Mouse (Mus musculus): ENCODE results near the gene Pyy. TPM values are rescaled to one million over a fixed set of nuclear protein-coding genes. Genes with fewer than 3 reads are reported as not detected.

Gene Pyy
- total and polyA plus RNA-seq, 3 experiments: not detected

GRCm38 (mm10) chr11:102073722-102074121 lies 33.9 kb downstream of the Pyy start:
- no peaks in the 10 kb centered on the region for H3K27me3 ChIP-seq (ENCODE audit: insufficient read depth, low read length)
- ATAC-seq (ENCODE audit: extremely low read depth, insufficient number of reproducible peaks, low FRiP score, poor library complexity, severe bottlenecking): no peak
- TF ChIP-seq POLR2AphosphoS5 (IDR thresholded peaks at IDR 0.05; ENCODE audit: insufficient replicate concordance, low read depth, low read length) (no peak), CTCF (IDR thresholded peaks at IDR 0.05; ENCODE audit: low read depth, low read length) (no peak), TAL1 (conservative IDR thresholded peaks at IDR 0.05; ENCODE audit: low read depth, low read length) (no peak), GATA2 (IDR thresholded peaks at IDR 0.05; ENCODE audit: borderline replicate concordance, low read depth, low read length) (no peak), GATA1 (IDR thresholded peaks at IDR 0.05; ENCODE audit: borderline replicate concordance, low read length) (no peak)
- H3K4me3 ChIP-seq (ENCODE audit: low read depth, low read length): peak overlapping the region; percentile 8; the same call in 1 of the 2 replicates
- peaks cover 26% of the 10 kb centered on the region for H3K4me1 ChIP-seq (ENCODE audit: insufficient read depth, low read depth, low read length)
- peaks cover 73% of the 10 kb centered on the region for H3K36me3 ChIP-seq (replicated peaks)
- H3K9me3 ChIP-seq (replicated peaks): no peaks in the 10 kb centered on the region
- no peak for DNase-seq (ENCODE audit: low spot score)

GRCm38 (mm10) chr11:102072729-102073128 lies 34.9 kb downstream of the Pyy start:
- ATAC-seq (ENCODE audit: extremely low read depth, insufficient number of reproducible peaks, low FRiP score, poor library complexity, severe bottlenecking): no peak
- no peak for DNase-seq (ENCODE audit: low spot score)
- Histone ChIP-seq H3K27me3 (ENCODE audit: insufficient read depth, low read length) (no peaks in the 10 kb centered on the region), H3K36me3 (replicated peaks) (peaks cover 65% of the 10 kb centered on the region), H3K9me3 (replicated peaks) (no peaks in the 10 kb centered on the region), H3K4me1 (ENCODE audit: insufficient read depth, low read depth, low read length) (peaks cover 26% of the 10 kb centered on the region), H3K4me3 (ENCODE audit: low read depth, low read length) (no peak overlapping the region)
- TF ChIP-seq TAL1 (conservative IDR thresholded peaks at IDR 0.05; ENCODE audit: low read depth, low read length): no peak
- no peak for TF ChIP-seq CTCF (IDR thresholded peaks at IDR 0.05; ENCODE audit: low read depth, low read length)
- no peak for TF ChIP-seq POLR2AphosphoS5 (IDR thresholded peaks at IDR 0.05; ENCODE audit: insufficient replicate concordance, low read depth, low read length)
- no peak for TF ChIP-seq GATA1 (IDR thresholded peaks at IDR 0.05; ENCODE audit: borderline replicate concordance, low read length)
- TF ChIP-seq GATA2 (IDR thresholded peaks at IDR 0.05; ENCODE audit: borderline replicate concordance, low read depth, low read length): no peak

GRCm38 (mm10) chr11:102070426-102070825 lies 37.2 kb downstream of the Pyy start:
- no peak overlapping the region for H3K4me3 ChIP-seq (ENCODE audit: low read depth, low read length)
- peaks cover 65% of the 10 kb centered on the region for H3K36me3 ChIP-seq (replicated peaks)
- no peaks in the 10 kb centered on the region for H3K27me3 ChIP-seq (ENCODE audit: insufficient read depth, low read length)
- H3K4me1 ChIP-seq (ENCODE audit: insufficient read depth, low read depth, low read length): peaks cover 26% of the 10 kb centered on the region
- TF ChIP-seq TAL1 (conservative IDR thresholded peaks at IDR 0.05; ENCODE audit: low read depth, low read length) (no peak), GATA2 (IDR thresholded peaks at IDR 0.05; ENCODE audit: borderline replicate concordance, low read depth, low read length) (no peak), CTCF (IDR thresholded peaks at IDR 0.05; ENCODE audit: low read depth, low read length) (no peak), GATA1 (IDR thresholded peaks at IDR 0.05; ENCODE audit: borderline replicate concordance, low read length) (no peak), POLR2AphosphoS5 (IDR thresholded peaks at IDR 0.05; ENCODE audit: insufficient replicate concordance, low read depth, low read length) (no peak)
- DNase-seq (ENCODE audit: low spot score) (no peak), ATAC-seq (ENCODE audit: extremely low read depth, insufficient number of reproducible peaks, low FRiP score, poor library complexity, severe bottlenecking) (no peak)
- H3K9me3 ChIP-seq (replicated peaks): no peaks in the 10 kb centered on the region

GRCm38 (mm10) chr11:102069633-102070032 lies 38.0 kb downstream of the Pyy start:
- Histone ChIP-seq H3K9me3 (replicated peaks) (no peaks in the 10 kb centered on the region), H3K4me1 (ENCODE audit: insufficient read depth, low read depth, low read length) (peaks cover 20% of the 10 kb centered on the region), H3K4me3 (ENCODE audit: low read depth, low read length) (no peak overlapping the region), H3K36me3 (replicated peaks) (peaks cover 59% of the 10 kb centered on the region), H3K27me3 (ENCODE audit: insufficient read depth, low read length) (no peaks in the 10 kb centered on the region)
- DNase-seq (ENCODE audit: low spot score) (no peak), ATAC-seq (ENCODE audit: extremely low read depth, insufficient number of reproducible peaks, low FRiP score, poor library complexity, severe bottlenecking) (no peak)
- TF ChIP-seq GATA2 (IDR thresholded peaks at IDR 0.05; ENCODE audit: borderline replicate concordance, low read depth, low read length) (no peak), POLR2AphosphoS5 (IDR thresholded peaks at IDR 0.05; ENCODE audit: insufficient replicate concordance, low read depth, low read length) (no peak), CTCF (IDR thresholded peaks at IDR 0.05; ENCODE audit: low read depth, low read length) (no peak), TAL1 (conservative IDR thresholded peaks at IDR 0.05; ENCODE audit: low read depth, low read length) (no peak), GATA1 (IDR thresholded peaks at IDR 0.05; ENCODE audit: borderline replicate concordance, low read length) (no peak)

GRCm38 (mm10) chr11:102068969-102069368 lies 38.7 kb downstream of the Pyy start:
- ATAC-seq (ENCODE audit: extremely low read depth, insufficient number of reproducible peaks, low FRiP score, poor library complexity, severe bottlenecking): no peak
- H3K27me3 ChIP-seq (ENCODE audit: insufficient read depth, low read length): no peaks in the 10 kb centered on the region

GRCm38 (mm10) chr11:102063076-102063475 lies 44.6 kb downstream of the Pyy start:
- ATAC-seq (ENCODE audit: extremely low read depth, insufficient number of reproducible peaks, low FRiP score, poor library complexity, severe bottlenecking) (no peak), DNase-seq (ENCODE audit: low spot score) (no peak)
- Histone ChIP-seq H3K27me3 (ENCODE audit: insufficient read depth, low read length) (no peaks in the 10 kb centered on the region), H3K9me3 (replicated peaks) (no peaks in the 10 kb centered on the region), H3K4me1 (ENCODE audit: insufficient read depth, low read depth, low read length) (peaks cover 19% of the 10 kb centered on the region), H3K36me3 (replicated peaks) (peaks cover 84% of the 10 kb centered on the region), H3K4me3 (ENCODE audit: low read depth, low read length) (no peak overlapping the region)
- TF ChIP-seq GATA2 (IDR thresholded peaks at IDR 0.05; ENCODE audit: borderline replicate concordance, low read depth, low read length): no peak
- TF ChIP-seq TAL1 (conservative IDR thresholded peaks at IDR 0.05; ENCODE audit: low read depth, low read length): no peak
- TF ChIP-seq GATA1 (IDR thresholded peaks at IDR 0.05; ENCODE audit: borderline replicate concordance, low read length): no peak
- no peak for TF ChIP-seq POLR2AphosphoS5 (IDR thresholded peaks at IDR 0.05; ENCODE audit: insufficient replicate concordance, low read depth, low read length)
- TF ChIP-seq CTCF (IDR thresholded peaks at IDR 0.05; ENCODE audit: low read depth, low read length): no peak

More at GRCm38 (mm10) chr11:102068969-102069368, 38.7 kb downstream of the Pyy start:
- no peak for DNase-seq (ENCODE audit: low spot score)
- no peak for TF ChIP-seq GATA1 (IDR thresholded peaks at IDR 0.05; ENCODE audit: borderline replicate concordance, low read length)
- no peak for TF ChIP-seq TAL1 (conservative IDR thresholded peaks at IDR 0.05; ENCODE audit: low read depth, low read length)
- no peak for TF ChIP-seq CTCF (IDR thresholded peaks at IDR 0.05; ENCODE audit: low read depth, low read length)
- TF ChIP-seq GATA2 (IDR thresholded peaks at IDR 0.05; ENCODE audit: borderline replicate concordance, low read depth, low read length): no peak
- no peak for TF ChIP-seq POLR2AphosphoS5 (IDR thresholded peaks at IDR 0.05; ENCODE audit: insufficient replicate concordance, low read depth, low read length)
- Histone ChIP-seq H3K36me3 (replicated peaks) (peaks cover 59% of the 10 kb centered on the region), H3K4me3 (ENCODE audit: low read depth, low read length) (no peak overlapping the region), H3K4me1 (ENCODE audit: insufficient read depth, low read depth, low read length) (peaks cover 14% of the 10 kb centered on the region), H3K9me3 (replicated peaks) (no peaks in the 10 kb centered on the region)
